Mouse (Mus musculus) forebrain, embryonic 11.5 days (tissue): ENCODE results near the gene Eif1ad. TPM values are rescaled to one million over a fixed set of nuclear protein-coding genes. Genes with fewer than 3 reads are reported as not detected.

ENCODE experiments used
- ATAC-seq: fragments of 200-750 bp; cut with Nextera tagmentation; replicated peaks from 2 replicates; pipeline ENCODE4 v1.8.0; 2017; ENCODE audit warnings: moderate TSS enrichment; ENCODE audit not compliant: low FRiP score
- DNase-seq: peaks from one replicate; pipeline ENCODE4 v3.0.0-alpha.2; 2017; ENCODE audit warnings: low spot score
- H3K27ac ChIP-seq: fragments of 300-500 bp; sonication (generic); 2 replicates; pipeline ENCODE4 v1.5.1; 2014; ENCODE audit warnings: low read depth, low read length
- H3K27me3 ChIP-seq: fragments of 300-500 bp; sonication (generic); 2 replicates; pipeline ENCODE4 v1.6.1; 2014; ENCODE audit warnings: mild to moderate bottlenecking, low read length, mixed read lengths; ENCODE audit not compliant: control insufficient read depth, insufficient read depth
- H3K36me3 ChIP-seq: fragments of 300-500 bp; sonication (generic); 2 replicates; pipeline ENCODE4 v1.6.1; 2014; ENCODE audit warnings: mild to moderate bottlenecking, low read length, moderate library complexity, mixed read lengths; ENCODE audit not compliant: control insufficient read depth, insufficient read depth
- H3K4me1 ChIP-seq: fragments of 300-500 bp; sonication (generic); replicated peaks from 2 replicates; pipeline ENCODE4 v1.6.1; 2014; ENCODE audit warnings: low read length, mixed read lengths; ENCODE audit not compliant: control insufficient read depth, insufficient read depth
- H3K4me2 ChIP-seq: fragments of 300-500 bp; sonication (generic); 2 replicates; pipeline ENCODE4 v1.6.1; 2014; ENCODE audit warnings: low read depth, mild to moderate bottlenecking, low read length, moderate library complexity, mixed read lengths; ENCODE audit not compliant: severe bottlenecking
- H3K4me3 ChIP-seq: fragments of 300-500 bp; sonication (generic); 2 replicates; pipeline ENCODE4 v1.5.1; 2014; ENCODE audit warnings: low read depth, low read length
- H3K9ac ChIP-seq: fragments of 300-500 bp; sonication (generic); 2 replicates; pipeline ENCODE4 v1.6.1; 2014; ENCODE audit warnings: low read length
- H3K9me3 ChIP-seq: fragments of 300-500 bp; sonication (generic); 2 replicates; pipeline ENCODE4 v1.6.1; 2016; ENCODE audit warnings: low read length, mixed read lengths; ENCODE audit not compliant: control insufficient read depth
- WGBS: fragments of 180-500 bp; shearing (Covaris S2); extraction: QIAGEN DNeasy Blood & Tissue Kit; methylation state at CpG from one replicate; pipeline ENCODE4 v1.1.7; 2014; 5-methylcytosine and 5-hydroxymethylcytosine counted together
- polyA plus RNA-seq: library from polyadenylated mRNA; unstranded; fragments of >200 nt; fragmentation: Nextera tagmentation; extraction: Ambion mirVana; gene quantifications from 2 replicates; pipeline ENCODE4 v1.2.1, GENCODE M21; 2014

The Eif1ad gene
- polyA plus RNA-seq, 1 experiment from 2014 or later, result 79.2 TPM

DNA sequence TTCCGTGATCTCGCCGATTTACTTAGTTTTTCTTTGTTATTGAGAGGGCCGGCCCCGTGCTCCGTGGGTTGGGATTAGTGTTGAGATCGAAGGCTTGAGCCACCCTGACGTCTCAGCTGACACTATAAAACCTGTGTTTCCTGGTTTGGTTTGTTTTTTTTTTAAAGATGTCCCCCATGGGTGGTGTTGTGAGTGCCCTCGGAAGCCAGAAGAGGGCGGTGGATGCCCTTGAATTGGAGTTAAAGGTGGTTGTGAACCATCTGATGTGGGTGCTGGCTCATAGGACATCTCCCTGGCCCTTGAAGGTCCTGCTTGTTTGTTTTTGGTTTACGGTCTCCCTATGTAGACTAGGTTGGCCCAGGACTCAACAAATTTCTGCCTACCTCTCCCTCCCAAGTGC is 914 bp downstream of the Eif1ad start:
- Histone ChIP-seq H3K9me3 (no peaks in the 10 kb centered on the region), H3K9ac (peak overlapping the region; percentile 89), H3K4me2 (peak overlapping the region; percentile 91), H3K27ac (peak overlapping the region; percentile 84), H3K4me1 (peaks cover 10% of the 10 kb centered on the region), H3K4me3 (peak overlapping the region; percentile 92), H3K36me3 (peaks cover 18% of the 10 kb centered on the region), H3K27me3 (no peaks in the 10 kb centered on the region)
- ATAC-seq (no peak), DNase-seq (no peak)
- WGBS, result 14% methylated on average over 11 of the region's 11 CpGs

DNA sequence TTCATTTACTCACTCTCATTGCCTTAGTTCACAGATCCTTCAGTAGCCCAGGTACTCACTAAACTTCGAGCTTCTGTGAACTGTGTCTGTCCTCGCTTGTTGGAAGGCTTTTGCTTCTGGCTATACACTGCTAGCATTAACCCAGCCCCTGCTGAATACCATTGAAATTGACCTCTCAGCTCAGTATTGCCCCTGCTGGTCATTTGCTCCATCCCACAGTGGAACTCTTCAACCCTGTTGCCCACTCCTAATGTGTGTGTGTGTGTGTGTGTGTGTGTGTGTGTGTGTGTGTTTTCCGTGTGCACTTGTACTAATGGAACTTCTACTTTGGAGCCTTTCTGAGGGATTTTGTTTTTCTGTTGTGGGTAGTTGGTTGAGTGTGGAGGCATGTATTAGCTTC is 4.4 kb downstream of the Eif1ad start:
- Histone ChIP-seq H3K4me2 (no peak overlapping the region), H3K9me3 (no peaks in the 10 kb centered on the region), H3K27ac (no peak overlapping the region), H3K36me3 (peaks cover 20% of the 10 kb centered on the region; the same call in 1 of the 2 replicates), H3K9ac (no peak overlapping the region), H3K27me3 (no peaks in the 10 kb centered on the region), H3K4me3 (no peak overlapping the region), H3K4me1 (peaks cover 7% of the 10 kb centered on the region; the same call in 1 of the 2 replicates)
- no peak for DNase-seq
- ATAC-seq, result no peak
- 89% methylated on average over 3 of the region's 3 CpGs for WGBS

DNA sequence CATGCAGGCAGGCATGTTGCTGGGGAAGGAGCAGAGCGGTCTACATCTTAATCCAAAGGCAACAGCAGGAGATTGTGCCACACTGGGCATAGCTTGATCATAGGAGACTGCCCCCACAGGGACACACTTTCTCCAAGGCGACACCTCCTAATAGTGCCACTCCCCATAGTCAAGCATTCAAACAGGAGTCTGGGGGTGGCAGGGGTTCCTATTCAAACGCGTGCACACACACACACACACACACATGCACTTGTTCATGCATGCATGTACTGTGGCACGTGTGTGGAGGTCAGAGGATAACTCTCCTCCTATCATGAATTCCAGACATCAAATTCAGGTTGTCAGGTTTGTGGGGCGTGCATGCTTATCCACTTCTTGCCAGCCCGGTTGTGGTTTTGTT is 6.2 kb downstream of the Eif1ad start:
- ATAC-seq (no peak), DNase-seq (no peak)
- 92% methylated on average over 7 of the region's 7 CpGs for WGBS
- Histone ChIP-seq H3K4me3 (no peak overlapping the region), H3K27me3 (no peaks in the 10 kb centered on the region), H3K9me3 (no peaks in the 10 kb centered on the region), H3K4me2 (no peak overlapping the region), H3K9ac (no peak overlapping the region), H3K4me1 (peaks cover 4% of the 10 kb centered on the region; the same call in 1 of the 2 replicates), H3K36me3 (peaks cover 20% of the 10 kb centered on the region; the same call in 1 of the 2 replicates), H3K27ac (no peak overlapping the region)

DNA sequence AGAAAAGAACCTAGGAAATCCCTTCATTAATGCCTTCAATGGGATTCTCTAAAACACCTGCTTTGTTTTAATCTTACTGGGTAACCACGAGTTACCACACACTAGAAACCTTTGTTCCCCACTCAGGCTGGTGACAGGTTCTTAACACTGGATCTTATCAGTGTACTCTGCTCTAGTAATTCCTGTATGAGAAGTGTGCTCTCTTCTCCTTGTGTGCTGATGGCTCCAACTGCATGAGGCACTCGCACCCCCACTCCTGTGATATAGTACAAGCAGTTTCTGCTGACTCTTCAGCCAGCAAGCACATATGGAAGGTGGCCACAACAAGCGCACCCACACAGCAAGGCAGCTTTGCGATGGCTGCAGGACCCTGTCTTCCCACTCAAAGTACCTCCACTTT is 7.6 kb downstream of the Eif1ad start:
- no peak overlapping the region for H3K27ac ChIP-seq
- DNase-seq (no peak), ATAC-seq (no peak)
- no peak overlapping the region for H3K4me3 ChIP-seq
- peaks cover 22% of the 10 kb centered on the region for H3K36me3 ChIP-seq
- H3K4me1 ChIP-seq, result no peaks in the 10 kb centered on the region
- H3K9ac ChIP-seq, result no peak overlapping the region
- no peaks in the 10 kb centered on the region for H3K27me3 ChIP-seq
- H3K4me2 ChIP-seq, result no peak overlapping the region
- H3K9me3 ChIP-seq, result no peaks in the 10 kb centered on the region
- WGBS, result 91% methylated on average over 4 of the region's 4 CpGs

DNA sequence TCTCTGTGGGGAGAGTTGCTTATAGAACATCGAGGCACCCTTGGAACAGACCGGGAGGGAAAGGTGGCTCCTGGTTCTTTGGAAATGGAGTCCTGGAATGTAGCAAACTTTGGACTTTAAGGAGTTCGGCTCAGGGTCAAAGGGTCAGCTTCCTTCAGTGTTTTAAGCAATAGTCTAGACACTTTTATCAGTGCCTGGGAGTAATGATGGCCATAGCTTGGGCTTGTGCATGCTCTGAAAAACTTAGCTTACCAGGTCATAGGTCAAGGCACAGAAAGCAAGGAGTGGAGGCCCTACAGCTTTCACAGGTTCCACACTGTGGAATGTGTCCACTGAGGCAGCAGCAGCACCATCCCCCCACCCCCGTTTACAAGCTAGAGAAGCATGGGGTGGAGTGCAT is 8.2 kb downstream of the Eif1ad start:
- 83% methylated on average over 4 of the region's 4 CpGs for WGBS
- H3K4me2 ChIP-seq, result no peak overlapping the region
- DNase-seq, result no peak
- H3K9me3 ChIP-seq, result no peaks in the 10 kb centered on the region
- H3K27me3 ChIP-seq, result no peaks in the 10 kb centered on the region
- H3K36me3 ChIP-seq, result peaks cover 20% of the 10 kb centered on the region
- no peaks in the 10 kb centered on the region for H3K4me1 ChIP-seq
- no peak overlapping the region for H3K4me3 ChIP-seq
- H3K27ac ChIP-seq, result no peak overlapping the region
- no peak overlapping the region for H3K9ac ChIP-seq
- no peak for ATAC-seq

DNA sequence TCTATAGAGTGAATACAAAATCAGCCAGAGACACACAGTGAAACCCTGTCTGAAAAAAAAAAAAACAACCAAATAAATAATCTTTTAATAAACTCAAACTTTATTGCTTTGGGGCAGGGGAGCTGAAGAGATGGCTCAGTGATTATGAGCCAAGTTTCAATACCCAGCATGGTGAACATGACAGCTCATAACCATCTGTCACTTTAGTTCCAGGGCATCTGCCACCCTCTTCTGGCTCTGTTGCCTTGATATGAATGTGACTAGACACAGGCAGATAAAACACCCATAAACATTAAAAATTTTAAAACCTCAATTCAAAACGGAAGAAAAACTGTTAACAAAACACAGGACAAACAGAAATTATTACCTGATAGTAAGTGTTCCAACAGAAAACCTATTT is 10.9 kb downstream of the Eif1ad start:
- ATAC-seq (no peak), DNase-seq (no peak)
- H3K27me3 ChIP-seq, result no peaks in the 10 kb centered on the region
- H3K4me1 ChIP-seq, result no peaks in the 10 kb centered on the region
- WGBS, result 90% methylated on average over 1 of the region's 1 CpGs
- no peak overlapping the region for H3K4me3 ChIP-seq
- no peak overlapping the region for H3K27ac ChIP-seq
- H3K9me3 ChIP-seq, result no peaks in the 10 kb centered on the region
- H3K9ac ChIP-seq, result no peak overlapping the region
- H3K36me3 ChIP-seq, result peaks cover 21% of the 10 kb centered on the region
- H3K4me2 ChIP-seq, result no peak overlapping the region

DNA sequence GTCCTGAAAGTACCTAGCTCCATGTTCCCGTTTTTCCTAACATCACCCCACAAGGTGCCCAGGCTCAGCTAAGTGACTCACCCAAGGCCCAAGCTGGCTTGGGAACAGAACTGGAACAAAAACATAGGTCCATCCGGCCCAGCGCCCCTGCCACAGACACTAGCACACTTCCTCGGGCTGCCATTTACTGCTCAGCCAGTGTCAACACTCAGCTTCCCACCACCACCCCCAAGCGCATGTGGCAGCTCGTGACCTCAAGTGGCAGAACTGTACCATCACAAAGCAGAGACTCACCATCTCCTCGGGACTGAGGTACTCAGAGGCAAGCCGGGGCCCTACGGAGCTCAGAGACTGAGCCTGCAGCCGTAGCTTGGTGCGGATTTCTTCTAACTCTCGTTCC is 16.8 kb downstream of the Eif1ad start:
- no peak for DNase-seq
- no peak overlapping the region for H3K4me3 ChIP-seq
- peaks cover 10% of the 10 kb centered on the region; the same call in 1 of the 2 replicates for H3K4me1 ChIP-seq
- 94% methylated on average over 12 of the region's 12 CpGs for WGBS
- H3K9me3 ChIP-seq, result no peaks in the 10 kb centered on the region
- no peak overlapping the region for H3K4me2 ChIP-seq
- ATAC-seq, result no peak
- H3K27me3 ChIP-seq, result no peaks in the 10 kb centered on the region
- peaks cover 39% of the 10 kb centered on the region for H3K36me3 ChIP-seq
- H3K27ac ChIP-seq, result no peak overlapping the region
- H3K9ac ChIP-seq, result no peak overlapping the region

DNA sequence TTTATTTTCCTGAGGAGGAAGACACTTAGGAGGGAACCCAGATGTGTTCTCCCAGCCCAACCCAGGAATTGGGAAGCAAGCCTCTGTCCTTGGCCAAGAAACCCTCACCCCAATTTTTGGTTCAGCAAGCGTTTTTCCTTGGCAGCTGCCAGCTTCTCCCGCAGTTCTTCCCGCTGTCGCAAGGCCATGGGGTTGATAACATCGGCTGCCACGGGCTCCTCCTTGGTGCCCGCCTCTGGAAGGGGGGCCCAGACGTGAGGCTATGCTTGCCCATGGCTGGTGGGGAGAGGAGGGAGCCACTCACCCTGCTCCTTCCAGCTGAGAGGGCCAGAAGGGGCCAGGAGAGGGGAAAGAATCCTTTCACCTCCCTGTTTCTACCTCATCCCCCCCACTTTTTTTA is 18.2 kb downstream of the Eif1ad start:
- DNase-seq, result no peak
- ATAC-seq, result no peak
- no peak overlapping the region for H3K27ac ChIP-seq
- no peaks in the 10 kb centered on the region for H3K27me3 ChIP-seq
- H3K4me2 ChIP-seq, result no peak overlapping the region
- peaks cover 33% of the 10 kb centered on the region; the same call in 1 of the 2 replicates for H3K36me3 ChIP-seq
- H3K4me3 ChIP-seq, result no peak overlapping the region
- H3K9ac ChIP-seq, result no peak overlapping the region
- WGBS, result 92% methylated on average over 8 of the region's 8 CpGs
- H3K4me1 ChIP-seq, result peaks cover 12% of the 10 kb centered on the region; the same call in 1 of the 2 replicates
- no peaks in the 10 kb centered on the region for H3K9me3 ChIP-seq

DNA sequence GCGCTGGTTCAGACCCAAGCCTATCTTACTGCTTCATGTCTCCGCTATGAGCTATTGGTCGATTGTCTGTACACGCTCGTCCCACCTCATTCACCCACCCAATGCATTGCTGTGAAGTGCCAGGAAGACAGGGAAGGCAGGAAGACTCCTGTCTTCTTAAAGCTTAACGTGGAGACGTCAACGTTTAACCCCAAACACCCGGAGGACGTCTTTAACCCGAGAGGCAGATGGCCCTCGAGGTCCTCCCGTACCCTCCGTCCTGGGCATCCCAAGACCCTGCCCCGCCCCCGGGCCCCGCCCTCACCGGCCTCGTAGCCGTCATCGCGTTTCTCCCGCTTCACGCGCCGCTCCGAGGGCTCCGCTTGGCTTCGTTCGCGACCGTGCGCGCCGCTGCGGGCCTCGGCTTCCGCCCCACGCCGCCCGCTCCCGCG is 21.5 kb downstream of the Eif1ad start:
- ATAC-seq (peak; percentile 69), DNase-seq (peak; percentile 76)
- H3K4me3 ChIP-seq, result peak overlapping the region; percentile 99
- peak overlapping the region; percentile 87 for H3K9ac ChIP-seq
- under 1% methylated on average over 43 of the region's 43 CpGs for WGBS
- no peaks in the 10 kb centered on the region for H3K27me3 ChIP-seq
- peak overlapping the region; percentile 51; the same call in 1 of the 2 replicates for H3K27ac ChIP-seq
- peaks cover 13% of the 10 kb centered on the region; the same call in 1 of the 2 replicates for H3K36me3 ChIP-seq
- H3K4me1 ChIP-seq, result peaks cover 18% of the 10 kb centered on the region
- H3K4me2 ChIP-seq, result peak overlapping the region; percentile 91
- H3K9me3 ChIP-seq, result no peaks in the 10 kb centered on the region
